ENCODE assay signal across 26 mouse cellular contexts in genomic region chr10:106858106-106858505, GRCm38 (mm10).
DNase-seq lines count a peak whose midpoint lies in the region; ATAC-seq and TF ChIP-seq lines count a peak whose summit lies in the region.
"Had no signal": no experiment of that assay in that cellular context is flagged by ENCODE, and none has a peak within 500 bp of the region (broad histone marks: within the 10 kb centered on the region; RNA-seq: fewer than 3 reads in every experiment).

No protein-coding gene starts in this region.

- ATAC-seq in Patski, result no peak
- ATAC-seq: activated CD4-positive, CD25-positive, alpha-beta regulatory T cell, adult 4 months; CD4-positive, CD25-positive, alpha-beta regulatory T cell, adult 4 months; forebrain, embryonic 13.5 days; forebrain, embryonic 16.5 days; hindbrain, postnatal 0 days; inflammation-experienced regulatory T-cells, adult 6 months; intestine, embryonic 16.5 days had no signal

- no peak for TF ChIP-seq POLR2A in cerebellum, adult 2 months (IDR thresholded peaks at IDR 0.05; ENCODE audit: borderline replicate concordance, insufficient read depth, low read length)

- H3K27ac ChIP-seq in cerebellum, adult 2 months (ENCODE audit: insufficient read depth, low read length), result no peak overlapping the region
- H3K27ac ChIP-seq in heart, embryonic 10.5 days, result no peak overlapping the region
- H3K27ac ChIP-seq: forebrain, embryonic 10.5 days; forebrain, embryonic 13.5 days; heart, embryonic 15.5 days; hindbrain, embryonic 14.5 days; hindbrain, postnatal 0 days; kidney, embryonic 15.5 days had no signal

- H3K4me1 ChIP-seq in cerebellum, adult 2 months (ENCODE audit: control insufficient read depth, insufficient read depth, low read length), result no peaks in the 10 kb centered on the region
- no peaks in the 10 kb centered on the region for H3K4me1 ChIP-seq in heart, embryonic 10.5 days
- H3K4me1 ChIP-seq: forebrain, embryonic 10.5 days; forebrain, embryonic 13.5 days; heart, embryonic 12.5 days; heart, embryonic 15.5 days; kidney, embryonic 15.5 days had no signal

- WGBS in cerebellum, adult 2 months, result 64% methylated on average over 6 of the region's 6 CpGs
- 78% methylated on average over 6 of the region's 6 CpGs for WGBS in heart, embryonic 10.5 days

- in situ Hi-C loops in Patski (cut with MboI; ENCODE audit: low pct_unique_long_range_greater_than_20kb), result no loop called here

- no peaks in the 10 kb centered on the region for H3K27me3 ChIP-seq in cerebellum, adult 2 months (ENCODE audit: control insufficient read depth, insufficient read depth, low read length)
- peaks cover 20% of the 10 kb centered on the region for H3K27me3 ChIP-seq in Patski
- H3K27me3 ChIP-seq in heart, embryonic 10.5 days (ENCODE audit: insufficient read depth, poor library complexity, severe bottlenecking), result no peaks in the 10 kb centered on the region
- H3K27me3 ChIP-seq: forebrain, embryonic 13.5 days; heart, embryonic 12.5 days; heart, embryonic 15.5 days; kidney, embryonic 15.5 days had no signal

- H3K9me3 ChIP-seq in heart, embryonic 10.5 days, result no peaks in the 10 kb centered on the region
- H3K9me3 ChIP-seq: forebrain, embryonic 10.5 days; forebrain, embryonic 13.5 days; heart, embryonic 12.5 days; heart, embryonic 15.5 days; kidney, embryonic 15.5 days had no signal

- H3K4me3 ChIP-seq in cerebellum, adult 2 months (replicated peaks; ENCODE audit: insufficient read depth, low read depth, low read length), result no peak overlapping the region
- no peak overlapping the region for H3K4me3 ChIP-seq in heart, embryonic 10.5 days
- H3K4me3 ChIP-seq: forebrain, embryonic 10.5 days; forebrain, embryonic 13.5 days; heart, embryonic 12.5 days; heart, embryonic 15.5 days; kidney, embryonic 15.5 days had no signal

- peak; percentile 29; the same call in 1 of the 2 replicates for TF ChIP-seq CTCF in cerebellum, adult 2 months (IDR thresholded peaks at IDR 0.05; ENCODE audit: borderline replicate concordance, insufficient read depth, low read depth, low read length)
- peak; percentile 14 for TF ChIP-seq CTCF in Patski (IDR thresholded peaks at IDR 0.05)

- peak in 1 of 2 experiments; percentile 8 for DNase-seq in cerebellum, adult 2 months
- no peak for DNase-seq in cerebellum, postnatal 4 days (ENCODE audit: low spot score in 2 of 2)
- DNase-seq in Patski (ENCODE audit: low read depth, low spot score), result no peak
- peak; percentile 28 for DNase-seq in brain, adult 2 months (ENCODE audit: low read depth, low spot score)
- peak; percentile 46 to 67 for DNase-seq in cerebellum, postnatal 14 days
- DNase-seq in heart, embryonic 10.5 days (ENCODE audit: low spot score), result no peak
- no peak for DNase-seq in heart, adult 11 months
- DNase-seq: adrenal gland, adult 8-10 months; adrenal gland, postnatal 25 days; gastrocnemius, postnatal 10 days; gastrocnemius, postnatal 36 days; heart, postnatal 10 days; heart, postnatal 36 days; kidney, adult 2 months had no signal

- CTCF ChIA-PET in Patski (lab: Charles Lee), result interaction anchor here (1.5 kb wide), 1 partner anchor 9 kb away, joined by 4 read pairs; no protein-coding TSS in a partner anchor

- H3K36me3 ChIP-seq in heart, embryonic 10.5 days, result no peaks in the 10 kb centered on the region
- H3K36me3 ChIP-seq: forebrain, embryonic 10.5 days; heart, embryonic 12.5 days; heart, embryonic 15.5 days; kidney, embryonic 15.5 days had no signal

- POLR2A ChIA-PET in Patski (lab: Charles Lee), result no interaction called here

Comparison
In these comparisons a context has a peak if more than half of its experiments do, and no peak if none do; other contexts are left out.
1. DNase-seq: peak in brain, adult 2 months (single experiment) and cerebellum, postnatal 14 days (2 of 2); none in cerebellum, postnatal 4 days (0 of 2), Patski (single experiment), heart, embryonic 10.5 days (single experiment) and heart, adult 11 months (single experiment).